ENCODE assay signal across 8 mouse cellular contexts in the genomic region with DNA sequence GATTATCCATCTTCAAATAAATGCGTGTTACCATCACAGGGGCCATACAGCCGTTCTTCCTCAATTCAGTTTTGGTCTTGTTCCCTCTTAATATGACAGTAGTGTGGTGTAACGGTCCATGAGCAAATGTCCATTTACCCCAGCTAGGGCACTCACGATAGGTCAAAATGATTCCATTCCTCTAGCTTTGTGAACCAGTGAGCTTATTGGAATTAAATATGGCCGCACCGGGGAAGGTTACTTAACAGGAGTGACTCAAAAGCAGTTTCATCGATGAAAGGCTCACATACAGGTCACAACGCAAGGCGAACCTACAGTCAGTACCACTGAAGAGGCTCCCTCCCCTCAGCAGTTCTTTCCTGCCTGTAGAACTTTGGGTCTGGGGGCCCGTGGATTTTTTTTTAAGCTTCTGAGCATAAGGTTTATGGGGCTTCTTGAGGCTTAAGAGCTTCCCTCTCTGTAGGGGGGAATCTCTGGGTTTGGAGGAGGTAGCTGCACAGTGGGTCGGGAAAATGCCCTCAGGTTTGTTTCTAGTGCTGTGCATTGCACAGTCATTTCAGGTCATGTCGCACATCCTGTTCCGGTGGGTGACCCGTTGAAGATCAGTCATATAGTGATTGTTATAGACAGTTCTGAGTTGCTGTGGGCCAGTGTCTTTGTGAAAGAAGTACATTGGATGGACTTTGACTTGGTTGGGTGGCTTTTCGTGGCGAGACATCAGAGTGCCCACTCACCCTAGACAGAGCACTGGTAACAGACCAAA. TPM values are rescaled to one million over a fixed set of nuclear protein-coding genes. Genes with fewer than 3 reads are reported as not detected.
DNase-seq lines count a peak whose midpoint lies in the region; ATAC-seq and TF ChIP-seq lines count a peak whose summit lies in the region.

No protein-coding gene starts in this region.

- peaks cover 24% of the 10 kb centered on the region for H3K79me2 ChIP-seq in MEL (ENCODE audit: control insufficient read depth, insufficient read depth, low read length, poor library complexity)

- H3K9ac ChIP-seq in heart, embryonic 15.5 days, result peak overlapping the region; percentile 85
- H3K9ac ChIP-seq in MEL (ENCODE audit: control insufficient read depth, low read depth, low read length, poor library complexity, severe bottlenecking), result peak overlapping the region; percentile 84
- peak overlapping the region; percentile 84 for H3K9ac ChIP-seq in embryonic facial prominence, embryonic 14.5 days (ENCODE audit: low read depth, low read length)
- H3K9ac ChIP-seq in intestine, postnatal 0 days (ENCODE audit: low read depth, low read length), result peak overlapping the region; percentile 81
- peak overlapping the region; percentile 75 for H3K9ac ChIP-seq in midbrain, embryonic 14.5 days (replicated peaks; ENCODE audit: low read length)

- TF ChIP-seq EP300 in MEL (IDR thresholded peaks at IDR 0.05; ENCODE audit: low read depth in 1 of 2, low read length in 2 of 2), result no peak

- H3K36me3 ChIP-seq in heart, embryonic 15.5 days, result peaks cover 13% of the 10 kb centered on the region
- H3K36me3 ChIP-seq in MEL (ENCODE audit: control insufficient read depth in 1 of 2, insufficient read depth in 2 of 2, low read length in 2 of 2), result peaks cover 3 to 7% of the 10 kb centered on the region in 2 experiments; a peak in 2 of 4 replicates
- peaks cover 29% of the 10 kb centered on the region for H3K36me3 ChIP-seq in embryonic facial prominence, embryonic 14.5 days (ENCODE audit: control insufficient read depth, insufficient read depth, low read length)
- peaks cover 29% of the 10 kb centered on the region for H3K36me3 ChIP-seq in intestine, postnatal 0 days (ENCODE audit: control insufficient read depth, insufficient read depth)
- peaks cover 32% of the 10 kb centered on the region for H3K36me3 ChIP-seq in midbrain, embryonic 14.5 days (ENCODE audit: control insufficient read depth, insufficient read depth, low read length)

- TF ChIP-seq CTCF in MEL (IDR thresholded peaks at IDR 0.05 in 2 of 3, conservative IDR thresholded peaks at IDR 0.05 in 1 of 3; ENCODE audit: control insufficient read depth in 1 of 3, insufficient read depth in 1 of 3, low read depth in 2 of 3, low read length in 3 of 3, poor library complexity in 1 of 3, severe bottlenecking in 1 of 3), result no peak
- no peak for TF ChIP-seq CTCF in intestine, postnatal 0 days (IDR thresholded peaks at IDR 0.05; ENCODE audit: low read depth)

- peak overlapping the region; percentile 98 for H3K27ac ChIP-seq in heart, embryonic 15.5 days
- peak overlapping the region; percentile 85 for H3K27ac ChIP-seq in MEL (ENCODE audit: control insufficient read depth, low read depth, low read length)
- H3K27ac ChIP-seq in embryonic facial prominence, embryonic 14.5 days (replicated peaks; ENCODE audit: low read depth, low read length), result peak overlapping the region; percentile 93
- peak overlapping the region; percentile 84; the same call in 1 of the 2 replicates for H3K27ac ChIP-seq in intestine, postnatal 0 days (ENCODE audit: low read depth, low read length)
- H3K27ac ChIP-seq in midbrain, embryonic 14.5 days (replicated peaks; ENCODE audit: low read depth, low read length), result peak overlapping the region; percentile 98

- TF ChIP-seq POLR2A in MEL (IDR thresholded peaks at IDR 0.05; ENCODE audit: control insufficient read depth in 1 of 2, insufficient read depth in 1 of 2, low read depth in 1 of 2, low read length in 2 of 2, poor library complexity in 1 of 2), result no peak

- H3K27me3 ChIP-seq in heart, embryonic 15.5 days, result no peaks in the 10 kb centered on the region
- H3K27me3 ChIP-seq in MEL (ENCODE audit: control insufficient read depth in 1 of 2, insufficient read depth in 2 of 2, low read length in 2 of 2), result no peaks in the 10 kb centered on the region
- no peaks in the 10 kb centered on the region for H3K27me3 ChIP-seq in embryonic facial prominence, embryonic 14.5 days (replicated peaks; ENCODE audit: control insufficient read depth, insufficient read depth, low read length)
- H3K27me3 ChIP-seq in intestine, postnatal 0 days (replicated peaks; ENCODE audit: control insufficient read depth, insufficient read depth, low read length), result no peaks in the 10 kb centered on the region
- no peaks in the 10 kb centered on the region for H3K27me3 ChIP-seq in midbrain, embryonic 14.5 days (ENCODE audit: control insufficient read depth, insufficient read depth, low read length)

- H3K4me1 ChIP-seq in heart, embryonic 15.5 days (replicated peaks), result peaks cover 17% of the 10 kb centered on the region
- peaks cover 0 to 8% of the 10 kb centered on the region in 2 experiments; a peak in 3 of 4 replicates for H3K4me1 ChIP-seq in MEL (ENCODE audit: control insufficient read depth in 1 of 2, insufficient read depth in 2 of 2, low read length in 2 of 2)
- peaks cover 14% of the 10 kb centered on the region for H3K4me1 ChIP-seq in embryonic facial prominence, embryonic 14.5 days (ENCODE audit: control insufficient read depth, insufficient read depth, low read length)
- peaks cover 8% of the 10 kb centered on the region; the same call in 1 of the 2 replicates for H3K4me1 ChIP-seq in intestine, postnatal 0 days (replicated peaks; ENCODE audit: control insufficient read depth, insufficient read depth, low read length)
- peaks cover 14% of the 10 kb centered on the region for H3K4me1 ChIP-seq in midbrain, embryonic 14.5 days (ENCODE audit: control insufficient read depth, insufficient read depth, low read length)

- no peaks in the 10 kb centered on the region for H3K9me3 ChIP-seq in heart, embryonic 15.5 days (replicated peaks)
- H3K9me3 ChIP-seq in MEL (replicated peaks; ENCODE audit: insufficient read depth, low read length), result no peaks in the 10 kb centered on the region
- no peaks in the 10 kb centered on the region for H3K9me3 ChIP-seq in embryonic facial prominence, embryonic 14.5 days (ENCODE audit: control insufficient read depth, low read length)
- no peaks in the 10 kb centered on the region for H3K9me3 ChIP-seq in intestine, postnatal 0 days (ENCODE audit: control insufficient read depth)
- no peaks in the 10 kb centered on the region for H3K9me3 ChIP-seq in midbrain, embryonic 14.5 days (ENCODE audit: control insufficient read depth, low read length)

- intact Hi-C loops in heart, postnatal 14 days (cut with DNase I), result no loop called here

- no peak for DNase-seq in heart, postnatal 14 days
- DNase-seq in MEL (ENCODE audit: low read depth, low spot score), result peak; percentile 60
- DNase-seq in embryonic facial prominence, embryonic 14.5 days (ENCODE audit: low spot score), result peak; percentile 11
- DNase-seq in midbrain, embryonic 14.5 days, result peak; percentile 54
- no peak for DNase-seq in thymus, postnatal 36 days
- no peak for DNase-seq in B cell, adult 2 months

- H3K4me2 ChIP-seq in heart, embryonic 15.5 days, result peak overlapping the region; percentile 81
- H3K4me2 ChIP-seq in embryonic facial prominence, embryonic 14.5 days (ENCODE audit: low read depth, low read length), result peak overlapping the region; percentile 79
- peak overlapping the region; percentile 84 for H3K4me2 ChIP-seq in intestine, postnatal 0 days (replicated peaks; ENCODE audit: low read depth)
- peak overlapping the region; percentile 65 for H3K4me2 ChIP-seq in midbrain, embryonic 14.5 days (ENCODE audit: low read length)

- peak overlapping the region; percentile 99 for H3K4me3 ChIP-seq in heart, embryonic 15.5 days
- peak overlapping the region; percentile 71 to 76 for H3K4me3 ChIP-seq in MEL (ENCODE audit: control insufficient read depth in 1 of 2, insufficient read depth in 1 of 2, low read depth in 2 of 2, low read length in 2 of 2)
- H3K4me3 ChIP-seq in embryonic facial prominence, embryonic 14.5 days (ENCODE audit: low read depth, low read length), result peak overlapping the region; percentile 90
- H3K4me3 ChIP-seq in intestine, postnatal 0 days (ENCODE audit: low read depth, low read length), result peak overlapping the region; percentile 89
- peak overlapping the region; percentile 81 for H3K4me3 ChIP-seq in midbrain, embryonic 14.5 days (replicated peaks; ENCODE audit: low read depth, low read length)

- WGBS in heart, embryonic 15.5 days, result 34% methylated on average over 16 of the region's 16 CpGs
- WGBS in embryonic facial prominence, embryonic 14.5 days, result 32% methylated on average over 16 of the region's 16 CpGs
- WGBS in intestine, postnatal 0 days, result 32% methylated on average over 16 of the region's 16 CpGs
- WGBS in midbrain, embryonic 14.5 days, result 39% methylated on average over 16 of the region's 16 CpGs

- ATAC-seq in heart, embryonic 15.5 days (replicated peaks; ENCODE audit: insufficient number of reproducible peaks, insufficient read depth, low FRiP score, low read depth), result no peak; the same call in 1 of the 2 replicates
- ATAC-seq in embryonic facial prominence, embryonic 14.5 days (ENCODE audit: low read depth), result no peak
- ATAC-seq in intestine, postnatal 0 days, result no peak
- no peak for ATAC-seq in midbrain, embryonic 14.5 days (ENCODE audit: low FRiP score, low TSS enrichment)

- TF ChIP-seq RAD21 in MEL (IDR thresholded peaks at IDR 0.05; ENCODE audit: low read depth, low read length), result no peak

RNA-seq across cellular contexts. Expression of gene Afg3l1, which starts 0.9 kb away (rescaled TPM):
- polyA plus RNA-seq in heart, embryonic 15.5 days (2015; fragmentation: Nextera tagmentation; extraction: Ambion mirVana), result 40.2 and 41.6 TPM in 2 replicates
- total RNA-seq in heart, postnatal 14 days (2021), result 10 to 100 TPM; 53.8 to 58.4 TPM
- 27.5 and 31.0 TPM in 2 replicates for total RNA-seq in MEL (2012; rRNA removed)
- 10 to 100 TPM in 1 of 2 experiments, not detected in 1; 68.4 TPM for polyA plus RNA-seq in MEL (2012; ENCODE audit: insufficient read depth in 1 of 2, insufficient read length in 2 of 2, low read depth in 1 of 2, low replicate concordance in 2 of 2, missing spikeins in 1 of 2)
- 33.5 and 33.6 TPM in 2 replicates for polyA plus RNA-seq in embryonic facial prominence, embryonic 14.5 days (2014; fragmentation: Nextera tagmentation; extraction: Ambion mirVana)
- polyA plus RNA-seq in intestine, postnatal 0 days (2015; fragmentation: Nextera tagmentation; extraction: Ambion mirVana), result 30.8 and 34.7 TPM in 2 replicates
- polyA plus RNA-seq in midbrain, embryonic 14.5 days (2014; fragmentation: Nextera tagmentation; extraction: Ambion mirVana), result 33.6 and 37.0 TPM in 2 replicates

RNA-seq across cellular contexts. Expression of gene Dbndd1, which starts 36.6 kb away (rescaled TPM):
- 0.73 and 1.4 TPM in 2 replicates for polyA plus RNA-seq in heart, embryonic 15.5 days (2015; fragmentation: Nextera tagmentation; extraction: Ambion mirVana)
- not detected for total RNA-seq in heart, postnatal 14 days (2021)
- total RNA-seq in MEL (2012; rRNA removed), result 0.29 and 0.73 TPM in 2 replicates
- polyA plus RNA-seq in MEL (2012; ENCODE audit: insufficient read depth in 1 of 2, insufficient read length in 2 of 2, low read depth in 1 of 2, low replicate concordance in 2 of 2, missing spikeins in 1 of 2), result 1 to 10 TPM in 1 of 2 experiments, not detected in 1; 4.2 TPM
- 13.5 and 14.4 TPM in 2 replicates for polyA plus RNA-seq in embryonic facial prominence, embryonic 14.5 days (2014; fragmentation: Nextera tagmentation; extraction: Ambion mirVana)
- polyA plus RNA-seq in intestine, postnatal 0 days (2015; fragmentation: Nextera tagmentation; extraction: Ambion mirVana), result 0.87 and 0.93 TPM in 2 replicates
- 103 and 116 TPM in 2 replicates for polyA plus RNA-seq in midbrain, embryonic 14.5 days (2014; fragmentation: Nextera tagmentation; extraction: Ambion mirVana)

RNA-seq across cellular contexts. Expression of gene Gas8, which starts 40.0 kb away (rescaled TPM):
- polyA plus RNA-seq in heart, embryonic 15.5 days (2015; fragmentation: Nextera tagmentation; extraction: Ambion mirVana), result 12.9 and 14.7 TPM in 2 replicates
- 1 to 10 TPM; 6.1 to 6.2 TPM for total RNA-seq in heart, postnatal 14 days (2021)
- total RNA-seq in MEL (2012; rRNA removed), result 12.5 and 14.4 TPM in 2 replicates
- 100 to 1,000 TPM in 1 of 2 experiments, 10 to 100 TPM in 1; 20.8 to 179 TPM for polyA plus RNA-seq in MEL (2012; ENCODE audit: insufficient read depth in 1 of 2, insufficient read length in 2 of 2, low read depth in 1 of 2, low replicate concordance in 2 of 2, missing spikeins in 1 of 2)
- polyA plus RNA-seq in embryonic facial prominence, embryonic 14.5 days (2014; fragmentation: Nextera tagmentation; extraction: Ambion mirVana), result 27.1 and 30.7 TPM in 2 replicates
- polyA plus RNA-seq in intestine, postnatal 0 days (2015; fragmentation: Nextera tagmentation; extraction: Ambion mirVana), result 6.8 TPM in 2 replicates
- polyA plus RNA-seq in midbrain, embryonic 14.5 days (2014; fragmentation: Nextera tagmentation; extraction: Ambion mirVana), result 38.6 and 41.9 TPM in 2 replicates

RNA-seq across cellular contexts. Expression of gene Def8, which starts 55.3 kb away (rescaled TPM):
- polyA plus RNA-seq in heart, embryonic 15.5 days (2015; fragmentation: Nextera tagmentation; extraction: Ambion mirVana), result 25.7 and 33.3 TPM in 2 replicates
- 10 to 100 TPM; 45.8 to 50.8 TPM for total RNA-seq in heart, postnatal 14 days (2021)
- total RNA-seq in MEL (2012; rRNA removed), result 23.8 and 26.0 TPM in 2 replicates
- polyA plus RNA-seq in MEL (2012; ENCODE audit: insufficient read depth in 1 of 2, insufficient read length in 2 of 2, low read depth in 1 of 2, low replicate concordance in 2 of 2, missing spikeins in 1 of 2), result 10 to 100 TPM in 1 of 2 experiments, not detected in 1; 34.0 TPM
- polyA plus RNA-seq in embryonic facial prominence, embryonic 14.5 days (2014; fragmentation: Nextera tagmentation; extraction: Ambion mirVana), result 34.1 and 37.9 TPM in 2 replicates
- 16.6 and 18.4 TPM in 2 replicates for polyA plus RNA-seq in intestine, postnatal 0 days (2015; fragmentation: Nextera tagmentation; extraction: Ambion mirVana)
- 42.0 and 48.2 TPM in 2 replicates for polyA plus RNA-seq in midbrain, embryonic 14.5 days (2014; fragmentation: Nextera tagmentation; extraction: Ambion mirVana)

Comparison
In these comparisons a context has a peak if more than half of its experiments do, and no peak if none do; other contexts are left out.
1. DNase-seq: peak in MEL (single experiment), embryonic facial prominence, embryonic 14.5 days (single experiment) and midbrain, embryonic 14.5 days (single experiment); none in heart, postnatal 14 days (0 of 2), thymus, postnatal 36 days (0 of 2) and B cell, adult 2 months (0 of 2).
2. Peak in every context shown above with its lines, with median percentiles within 50 percentile points of each other: H3K27ac ChIP-seq, H3K4me2 ChIP-seq, H3K4me3 ChIP-seq and H3K9ac ChIP-seq.